Mouse (Mus musculus): ENCODE results near the gene Casc3.

The Casc3 gene

DNA sequence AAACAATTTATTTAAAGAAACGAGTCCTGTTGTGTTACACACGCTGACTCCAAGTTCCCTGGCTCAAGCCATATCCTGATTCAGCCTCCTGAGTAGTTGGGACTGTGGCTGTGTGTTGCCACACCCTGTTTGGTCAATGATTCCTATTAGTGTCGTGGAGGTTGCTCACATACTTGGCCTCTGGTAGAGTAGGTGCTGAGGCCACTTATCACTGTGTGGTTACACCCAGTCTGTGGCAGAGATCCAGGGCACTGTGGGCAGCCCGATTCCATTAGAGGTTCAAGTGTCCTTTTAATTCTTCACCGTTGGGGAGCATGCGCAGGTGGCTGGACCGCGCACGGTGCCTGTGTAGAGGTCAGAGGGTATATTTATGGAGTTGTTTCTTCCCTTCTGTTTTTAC is 69.2 kb downstream of the Casc3 start:
- DNase-seq: no peak

DNA sequence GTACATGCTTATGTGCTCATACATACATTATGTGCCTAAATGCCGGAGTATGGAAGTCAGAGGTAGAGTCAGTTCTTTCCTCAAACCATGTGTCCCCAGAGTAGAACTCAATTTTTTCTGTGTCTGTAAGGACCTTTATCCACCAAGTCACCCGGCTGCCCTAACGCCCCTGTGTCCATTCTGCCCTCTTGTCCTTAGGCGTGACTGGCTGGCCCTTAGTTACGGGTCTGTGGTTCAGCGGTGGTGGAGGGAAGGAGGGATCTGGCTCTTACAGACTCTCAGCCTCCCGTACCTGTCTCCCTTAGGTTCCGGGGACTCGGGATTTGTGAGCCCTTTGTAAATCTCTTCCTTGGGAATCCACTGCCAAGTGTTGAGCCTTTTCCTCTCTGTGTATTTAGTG is 72.3 kb downstream of the Casc3 start:
- DNase-seq: no peak

Measured in thymus, postnatal 14 days (tissue).